Mouse (Mus musculus): ENCODE results near the gene Zcchc2. TPM values are rescaled to one million over a fixed set of nuclear protein-coding genes. Genes with fewer than 3 reads are reported as not detected.

Zcchc2 gene
- polyA plus RNA-seq, 1 experiment from 2014 or later: 1.2 TPM

DNA sequence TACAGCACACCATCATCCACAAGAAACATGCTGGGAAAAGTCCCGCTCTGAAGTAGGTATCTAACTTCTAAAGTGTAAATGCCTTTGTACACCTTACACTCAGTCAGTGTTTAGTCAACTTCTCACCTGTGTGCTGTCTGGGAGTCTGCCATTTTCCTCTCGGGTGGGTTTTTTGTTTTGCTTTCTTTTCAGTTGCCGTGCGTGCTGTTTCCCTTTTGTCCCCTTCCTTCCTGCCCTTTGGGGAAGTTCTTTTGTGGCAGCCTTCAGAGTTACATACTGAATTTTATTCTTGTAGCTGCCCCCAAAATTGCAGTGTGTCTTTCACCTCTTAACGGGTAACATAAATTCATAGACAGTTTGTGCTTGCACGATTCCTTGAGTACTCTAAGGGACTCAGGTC is 29.6 kb downstream of the Zcchc2 start:
- no peaks in the 10 kb centered on the region for H3K4me1 ChIP-seq (replicated peaks; ENCODE audit: control insufficient read depth, insufficient read depth)
- H3K27ac ChIP-seq (replicated peaks): no peak overlapping the region
- no peaks in the 10 kb centered on the region for H3K9me3 ChIP-seq (ENCODE audit: control insufficient read depth, low read length)
- H3K9ac ChIP-seq (ENCODE audit: low read length): no peak overlapping the region
- no peak overlapping the region for H3K4me3 ChIP-seq (ENCODE audit: low read depth, low read length)
- TF ChIP-seq EP300 (optimal IDR thresholded peaks at IDR 0.05) (no peak), CTCF (IDR thresholded peaks at IDR 0.05; ENCODE audit: low read depth) (no peak)
- H3K27me3 ChIP-seq (ENCODE audit: control insufficient read depth, insufficient read depth, low read length): no peaks in the 10 kb centered on the region
- ATAC-seq (ENCODE audit: low FRiP score, low TSS enrichment) (no peak), DNase-seq (ENCODE audit: low spot score) (no peak)
- H3K36me3 ChIP-seq (ENCODE audit: control insufficient read depth, insufficient read depth, low read length): peaks cover 20% of the 10 kb centered on the region
- H3K4me2 ChIP-seq (replicated peaks; ENCODE audit: low read depth): no peak overlapping the region
- WGBS: 83% methylated on average over 6 of the region's 6 CpGs

DNA sequence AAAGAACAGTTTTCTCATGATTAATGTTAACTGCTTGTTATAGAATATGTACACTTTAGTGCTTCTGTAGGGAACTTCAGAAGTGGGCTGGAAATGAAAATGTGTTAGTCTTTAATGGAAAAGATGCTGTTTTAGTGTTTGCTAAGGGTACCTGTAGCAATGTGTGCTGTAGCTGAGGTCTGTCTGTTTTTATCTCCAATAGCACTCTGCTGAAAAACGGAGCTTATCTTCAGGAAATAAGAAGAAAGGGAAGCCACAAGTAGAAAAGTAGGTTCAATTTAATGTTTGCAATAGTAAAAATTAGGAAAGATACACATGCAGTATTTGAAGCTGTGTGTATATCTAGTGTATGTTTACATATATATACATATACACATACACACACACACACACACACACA is 32.8 kb downstream of the Zcchc2 start:
- Histone ChIP-seq H3K9me3 (ENCODE audit: control insufficient read depth, low read length) (no peaks in the 10 kb centered on the region), H3K4me3 (ENCODE audit: low read depth, low read length) (no peak overlapping the region), H3K36me3 (ENCODE audit: control insufficient read depth, insufficient read depth, low read length) (peaks cover 24% of the 10 kb centered on the region), H3K27me3 (ENCODE audit: control insufficient read depth, insufficient read depth, low read length) (no peaks in the 10 kb centered on the region), H3K4me1 (replicated peaks; ENCODE audit: control insufficient read depth, insufficient read depth) (no peaks in the 10 kb centered on the region), H3K27ac (replicated peaks) (no peak overlapping the region), H3K4me2 (replicated peaks; ENCODE audit: low read depth) (no peak overlapping the region), H3K9ac (ENCODE audit: low read length) (no peak overlapping the region)
- no peak for DNase-seq (ENCODE audit: low spot score)
- WGBS: 74% methylated on average over 1 of the region's 1 CpGs
- no peak for TF ChIP-seq CTCF (IDR thresholded peaks at IDR 0.05; ENCODE audit: low read depth)
- no peak for TF ChIP-seq EP300 (optimal IDR thresholded peaks at IDR 0.05)
- no peak for ATAC-seq (ENCODE audit: low FRiP score, low TSS enrichment)

DNA sequence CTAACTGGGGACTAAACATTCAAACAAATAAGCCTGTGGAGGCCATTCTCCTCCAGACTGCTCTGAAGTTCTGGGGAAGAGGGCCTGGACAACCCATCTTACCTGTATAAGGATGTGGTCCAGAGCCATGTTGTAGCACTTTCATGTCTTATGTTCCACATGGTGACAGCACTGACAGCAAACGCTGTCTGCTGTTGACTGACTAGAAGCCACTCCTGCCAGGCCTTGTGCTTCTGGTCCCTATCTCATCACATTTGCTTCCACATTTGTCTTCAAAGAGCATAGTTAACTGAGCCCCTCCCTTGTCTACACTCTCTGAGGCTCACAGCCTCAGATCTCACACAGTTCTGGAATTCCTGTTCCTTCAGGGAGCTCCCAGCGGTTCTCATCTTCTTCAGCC is 34.0 kb downstream of the Zcchc2 start:
- Histone ChIP-seq H3K36me3 (ENCODE audit: control insufficient read depth, insufficient read depth, low read length) (peaks cover 21% of the 10 kb centered on the region; the same call in 1 of the 2 replicates), H3K9me3 (ENCODE audit: control insufficient read depth, low read length) (no peaks in the 10 kb centered on the region), H3K4me3 (ENCODE audit: low read depth, low read length) (no peak overlapping the region), H3K27me3 (ENCODE audit: control insufficient read depth, insufficient read depth, low read length) (no peaks in the 10 kb centered on the region), H3K27ac (replicated peaks) (no peak overlapping the region), H3K4me1 (replicated peaks; ENCODE audit: control insufficient read depth, insufficient read depth) (no peaks in the 10 kb centered on the region), H3K9ac (ENCODE audit: low read length) (no peak overlapping the region), H3K4me2 (replicated peaks; ENCODE audit: low read depth) (no peak overlapping the region)
- TF ChIP-seq CTCF (IDR thresholded peaks at IDR 0.05; ENCODE audit: low read depth) (no peak), EP300 (optimal IDR thresholded peaks at IDR 0.05) (no peak)
- WGBS: 98% methylated on average over 2 of the region's 2 CpGs
- DNase-seq (ENCODE audit: low spot score) (no peak), ATAC-seq (ENCODE audit: low FRiP score, low TSS enrichment) (no peak)

DNA sequence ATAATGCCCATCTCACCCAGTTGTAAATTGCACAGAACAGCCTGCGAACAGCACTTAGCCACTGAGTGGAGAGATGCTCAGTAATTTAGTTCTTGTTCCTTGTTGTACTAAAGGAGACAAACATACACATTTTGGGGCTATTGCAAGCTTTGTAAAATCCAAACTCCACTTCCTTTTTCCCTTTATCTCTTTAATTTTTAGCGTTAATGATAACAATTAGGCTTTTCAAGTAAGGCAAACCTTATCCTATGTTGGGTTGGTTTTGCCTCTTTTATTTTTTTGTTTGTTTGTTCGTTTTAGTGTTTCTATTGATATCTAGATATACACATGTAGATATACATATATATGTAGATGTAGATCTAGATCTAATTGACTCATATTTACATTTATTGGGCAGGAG is 34.6 kb downstream of the Zcchc2 start:
- H3K4me3 ChIP-seq (ENCODE audit: low read depth, low read length): no peak overlapping the region
- no peak for TF ChIP-seq EP300 (optimal IDR thresholded peaks at IDR 0.05)
- TF ChIP-seq CTCF (IDR thresholded peaks at IDR 0.05; ENCODE audit: low read depth): no peak
- no peaks in the 10 kb centered on the region for H3K9me3 ChIP-seq (ENCODE audit: control insufficient read depth, low read length)
- peaks cover 20% of the 10 kb centered on the region for H3K36me3 ChIP-seq (ENCODE audit: control insufficient read depth, insufficient read depth, low read length)
- no peak overlapping the region for H3K9ac ChIP-seq (ENCODE audit: low read length)
- no peak overlapping the region for H3K4me2 ChIP-seq (replicated peaks; ENCODE audit: low read depth)
- H3K4me1 ChIP-seq (replicated peaks; ENCODE audit: control insufficient read depth, insufficient read depth): no peaks in the 10 kb centered on the region
- H3K27me3 ChIP-seq (ENCODE audit: control insufficient read depth, insufficient read depth, low read length): no peaks in the 10 kb centered on the region
- H3K27ac ChIP-seq (replicated peaks): no peak overlapping the region
- ATAC-seq (ENCODE audit: low FRiP score, low TSS enrichment): no peak
- DNase-seq (ENCODE audit: low spot score): no peak
- WGBS: 97% methylated on average over 3 of the region's 3 CpGs

DNA sequence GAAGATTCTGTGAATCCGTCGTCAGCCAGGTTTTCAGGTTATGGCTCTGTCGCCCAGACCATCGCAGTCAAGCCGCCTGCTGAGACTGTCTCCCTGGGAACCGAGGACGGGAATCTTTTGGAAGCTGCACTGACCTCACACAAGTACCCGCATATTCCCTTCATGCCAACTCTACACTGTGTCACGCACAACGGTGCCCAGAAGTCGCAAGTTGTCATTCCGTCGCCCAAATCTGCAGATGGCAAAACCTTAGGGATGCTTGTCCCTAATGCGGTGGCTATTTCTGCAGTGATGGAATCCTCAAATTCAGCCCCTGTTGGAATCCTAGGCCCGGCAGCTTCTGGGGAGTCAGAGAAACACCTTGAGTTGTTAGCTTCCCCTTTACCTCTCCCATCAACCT is 39.6 kb downstream of the Zcchc2 start:
- Histone ChIP-seq H3K9ac (ENCODE audit: low read length) (no peak overlapping the region), H3K36me3 (ENCODE audit: control insufficient read depth, insufficient read depth, low read length) (peaks cover 19% of the 10 kb centered on the region), H3K4me3 (ENCODE audit: low read depth, low read length) (no peak overlapping the region), H3K4me1 (replicated peaks; ENCODE audit: control insufficient read depth, insufficient read depth) (no peaks in the 10 kb centered on the region), H3K27me3 (ENCODE audit: control insufficient read depth, insufficient read depth, low read length) (no peaks in the 10 kb centered on the region), H3K27ac (replicated peaks) (no peak overlapping the region), H3K4me2 (replicated peaks; ENCODE audit: low read depth) (no peak overlapping the region), H3K9me3 (ENCODE audit: control insufficient read depth, low read length) (no peaks in the 10 kb centered on the region)
- WGBS: 97% methylated on average over 15 of the region's 15 CpGs
- ATAC-seq (ENCODE audit: low FRiP score, low TSS enrichment) (no peak), DNase-seq (ENCODE audit: low spot score) (no peak)
- TF ChIP-seq EP300 (optimal IDR thresholded peaks at IDR 0.05) (no peak), CTCF (IDR thresholded peaks at IDR 0.05; ENCODE audit: low read depth) (no peak)

DNA sequence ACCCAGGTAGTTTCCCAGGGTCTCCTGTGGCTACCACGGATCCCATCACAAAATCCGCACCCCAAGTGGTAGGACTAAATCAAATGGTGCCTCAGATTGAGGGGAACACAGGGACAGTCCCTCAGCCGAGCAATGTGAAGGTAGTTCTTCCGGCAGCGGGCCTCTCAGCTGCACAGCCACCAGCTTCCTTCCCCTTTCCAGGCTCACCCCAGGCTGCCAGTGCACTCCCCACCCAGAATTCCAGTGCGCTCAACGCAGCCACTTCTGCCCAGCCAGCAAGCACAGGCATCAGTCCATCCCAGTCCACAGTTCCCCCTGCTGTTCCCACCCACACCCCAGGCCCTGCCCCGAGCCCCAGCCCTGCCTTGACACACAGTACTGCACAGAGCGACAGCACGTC is 40.1 kb downstream of the Zcchc2 start:
- Histone ChIP-seq H3K36me3 (ENCODE audit: control insufficient read depth, insufficient read depth, low read length) (peaks cover 19% of the 10 kb centered on the region), H3K9me3 (ENCODE audit: control insufficient read depth, low read length) (no peaks in the 10 kb centered on the region), H3K27me3 (ENCODE audit: control insufficient read depth, insufficient read depth, low read length) (no peaks in the 10 kb centered on the region), H3K9ac (ENCODE audit: low read length) (no peak overlapping the region), H3K4me2 (replicated peaks; ENCODE audit: low read depth) (no peak overlapping the region), H3K27ac (replicated peaks) (no peak overlapping the region), H3K4me1 (replicated peaks; ENCODE audit: control insufficient read depth, insufficient read depth) (no peaks in the 10 kb centered on the region), H3K4me3 (ENCODE audit: low read depth, low read length) (no peak overlapping the region)
- DNase-seq (ENCODE audit: low spot score) (no peak), ATAC-seq (ENCODE audit: low FRiP score, low TSS enrichment) (no peak)
- 95% methylated on average over 10 of the region's 10 CpGs for WGBS
- TF ChIP-seq CTCF (IDR thresholded peaks at IDR 0.05; ENCODE audit: low read depth) (no peak), EP300 (optimal IDR thresholded peaks at IDR 0.05) (no peak)
